Mouse (Mus musculus): ENCODE results near the gene Gm11232. TPM values are rescaled to one million over a fixed set of nuclear protein-coding genes. Genes with fewer than 3 reads are reported as not detected.

Gm11232 gene
- polyA plus RNA-seq (2015; fragmentation: Nextera tagmentation; extraction: Ambion mirVana) = not detected in 2 replicates

DNA sequence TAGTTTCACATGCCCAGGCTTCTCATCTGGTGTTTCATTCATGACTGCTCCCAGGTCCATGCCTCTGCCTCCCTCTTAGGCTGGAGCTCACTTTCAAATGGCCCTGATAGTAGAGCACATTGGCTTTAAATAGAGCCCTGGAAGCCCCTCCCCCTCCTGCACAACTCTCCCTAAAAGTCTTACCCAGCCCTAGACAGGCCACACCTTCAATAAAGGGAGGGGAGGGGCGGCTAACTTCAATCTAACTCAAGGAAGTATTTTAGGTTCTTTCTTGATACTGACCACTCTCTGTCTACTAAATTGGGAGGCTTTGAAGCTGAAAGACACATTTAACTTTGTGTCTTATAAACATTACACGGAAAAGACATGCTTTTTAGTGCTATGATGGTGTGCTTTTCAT, at the start of gene Gm11232:
Gene Gm11232 (minus strand): TSS at position 101 of the 400 bp plus-strand sequence.
- no peaks in the 10 kb centered on the region for H3K36me3 ChIP-seq
- H3K4me1 ChIP-seq (replicated peaks) = no peaks in the 10 kb centered on the region
- 0 out of 2 replicates have a peak, but pooled peaks cover 3% of the 10 kb centered on the region for H3K27me3 ChIP-seq
- no peak within 1 kb of the TSS for H3K9ac ChIP-seq (replicated peaks)
- no peak within 1 kb of the TSS for H3K4me2 ChIP-seq (replicated peaks)
- H3K9me3 ChIP-seq = no peaks in the 10 kb centered on the region
- 86% methylated on average over 2 of the region's 2 CpGs for WGBS
- ATAC-seq = no peak
- no peak within 1 kb of the TSS for H3K27ac ChIP-seq
- H3K4me3 ChIP-seq (replicated peaks) = no peak within 1 kb of the TSS

DNA sequence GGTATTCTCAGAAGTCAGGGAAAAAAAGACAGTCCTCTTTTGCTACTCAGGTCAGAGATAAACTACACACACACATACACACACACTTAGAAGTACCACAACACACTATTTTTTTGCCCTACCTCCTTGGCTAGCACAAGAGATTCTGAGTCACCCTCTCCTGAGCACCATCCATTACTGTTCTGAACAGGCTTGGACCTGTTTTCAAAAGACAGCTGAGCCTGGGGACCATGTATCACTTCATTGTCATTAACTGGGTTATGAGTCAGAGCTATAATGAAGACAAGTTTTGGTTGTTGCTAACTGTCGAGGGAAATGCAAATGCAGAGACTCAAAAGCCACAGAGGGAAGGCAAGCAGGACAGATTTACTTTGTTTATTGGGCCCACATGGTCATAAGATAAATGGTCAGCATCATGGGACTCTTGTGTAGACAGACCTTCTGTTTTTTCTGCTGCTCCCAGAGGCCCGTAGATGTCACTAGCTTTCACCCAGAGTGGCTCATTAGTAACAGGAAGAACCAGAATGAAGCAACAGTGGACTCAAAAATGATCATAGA, 48.3 kb upstream of the Gm11232 start:
- H3K9me3 ChIP-seq = no peaks in the 10 kb centered on the region
- WGBS = 79% methylated on average over 2 of the region's 2 CpGs
- H3K36me3 ChIP-seq = no peaks in the 10 kb centered on the region
- ATAC-seq = no peak
- no peak overlapping the region for H3K4me3 ChIP-seq (replicated peaks)
- H3K4me2 ChIP-seq (replicated peaks) = no peak overlapping the region
- no peaks in the 10 kb centered on the region for H3K27me3 ChIP-seq
- peaks cover 7% of the 10 kb centered on the region for H3K4me1 ChIP-seq (replicated peaks)
- H3K27ac ChIP-seq = no peak overlapping the region
- no peak overlapping the region for H3K9ac ChIP-seq (replicated peaks)

DNA sequence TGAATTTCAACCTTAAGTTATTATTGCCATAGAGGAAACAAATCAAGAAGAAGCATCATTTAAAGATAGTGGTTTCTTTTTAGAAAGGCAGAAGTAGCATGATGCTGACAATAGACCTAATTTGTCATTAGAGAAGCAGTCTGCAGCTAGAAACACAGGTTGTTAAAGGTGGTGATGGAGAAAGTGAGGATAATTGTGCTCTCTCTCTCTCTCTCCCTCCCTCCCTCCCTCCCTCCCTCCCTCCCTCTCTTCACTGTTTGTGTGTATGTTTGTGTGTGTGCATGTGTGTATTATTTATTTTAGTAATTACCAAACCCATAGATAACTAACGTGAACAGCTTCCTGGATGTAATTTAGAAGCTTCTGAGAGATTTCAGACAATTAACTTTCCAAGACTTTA, 7.8 kb upstream of the Gm11232 start:
- Histone ChIP-seq H3K27me3 (0 out of 2 replicates have a peak, but pooled peaks cover 2% of the 10 kb centered on the region), H3K4me1 (replicated peaks) (peaks cover 6% of the 10 kb centered on the region), H3K27ac (no peak overlapping the region), H3K4me2 (replicated peaks) (no peak overlapping the region), H3K36me3 (no peaks in the 10 kb centered on the region), H3K9ac (replicated peaks) (no peak overlapping the region), H3K4me3 (replicated peaks) (no peak overlapping the region), H3K9me3 (no peaks in the 10 kb centered on the region)
- peak; percentile 21; the same call in 1 of the 2 replicates for ATAC-seq
- 59% methylated on average over 1 of the region's 1 CpGs for WGBS

DNA sequence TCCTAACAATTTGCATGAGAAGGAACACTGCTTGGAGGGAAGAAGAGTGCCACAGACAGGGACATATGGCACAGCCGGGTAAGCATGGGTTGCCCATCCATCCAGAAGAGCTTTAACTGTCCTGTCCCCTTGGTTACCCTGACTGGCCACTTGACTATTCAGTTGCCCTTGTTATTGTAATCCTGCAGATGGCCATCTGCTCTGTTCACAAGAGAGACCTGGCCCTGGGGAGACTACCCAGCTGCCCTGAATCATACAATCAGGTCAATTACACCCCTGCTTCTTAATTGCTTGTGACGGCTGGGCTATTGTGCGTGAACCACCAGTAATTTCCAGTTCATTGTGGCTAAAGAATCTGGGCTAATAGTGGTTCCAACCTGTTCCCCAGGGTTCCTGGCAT, 7.3 kb upstream of the Gm11232 start:
- Histone ChIP-seq H3K27me3 (0 out of 2 replicates have a peak, but pooled peaks cover 2% of the 10 kb centered on the region), H3K27ac (no peak overlapping the region), H3K4me1 (replicated peaks) (peaks cover 6% of the 10 kb centered on the region), H3K4me2 (replicated peaks) (no peak overlapping the region), H3K4me3 (replicated peaks) (no peak overlapping the region), H3K9ac (replicated peaks) (no peak overlapping the region), H3K9me3 (no peaks in the 10 kb centered on the region), H3K36me3 (no peaks in the 10 kb centered on the region)
- ATAC-seq = peak; percentile 99
- 11% methylated on average over 3 of the region's 3 CpGs for WGBS

DNA sequence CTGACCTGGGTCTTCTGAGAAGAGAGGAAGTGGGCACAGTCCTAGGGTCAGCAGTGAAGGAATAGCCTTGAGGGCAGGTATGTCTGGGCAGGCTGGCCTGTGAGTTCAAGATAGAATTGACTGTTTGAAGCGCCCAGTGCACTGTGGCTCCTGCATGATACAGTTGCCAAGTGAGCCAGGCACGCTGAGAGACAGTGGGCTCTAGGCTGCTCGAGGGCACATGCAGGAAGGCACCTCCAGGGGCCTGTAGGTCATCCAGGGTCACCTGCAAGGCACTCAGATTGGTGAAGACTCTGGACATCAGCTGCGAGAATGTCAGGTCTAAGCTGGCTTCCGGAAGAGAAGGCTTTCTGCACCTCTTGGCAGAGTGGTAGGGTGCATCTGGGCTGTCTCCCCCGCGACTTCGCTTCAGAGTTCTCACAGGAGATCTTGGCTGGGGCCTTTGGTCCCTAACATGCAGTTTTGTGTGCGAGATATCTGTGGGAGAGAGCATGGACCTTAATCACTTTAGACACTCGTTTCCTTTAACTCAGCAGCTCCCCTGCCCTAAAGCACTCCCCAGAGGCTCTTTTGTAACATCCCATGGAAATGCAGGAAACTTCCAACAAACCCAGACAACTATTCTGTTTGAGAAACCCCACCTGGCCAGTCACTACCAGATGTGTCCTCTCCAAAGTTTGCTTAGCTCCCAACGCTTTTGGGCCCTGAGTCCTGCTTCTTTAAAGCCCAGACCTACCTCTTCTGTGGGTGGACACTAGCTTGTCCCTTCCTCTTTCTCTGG, 1.1 kb downstream of the Gm11232 start:
- no peaks in the 10 kb centered on the region for H3K36me3 ChIP-seq
- 88% methylated on average over 11 of the region's 11 CpGs for WGBS

DNA sequence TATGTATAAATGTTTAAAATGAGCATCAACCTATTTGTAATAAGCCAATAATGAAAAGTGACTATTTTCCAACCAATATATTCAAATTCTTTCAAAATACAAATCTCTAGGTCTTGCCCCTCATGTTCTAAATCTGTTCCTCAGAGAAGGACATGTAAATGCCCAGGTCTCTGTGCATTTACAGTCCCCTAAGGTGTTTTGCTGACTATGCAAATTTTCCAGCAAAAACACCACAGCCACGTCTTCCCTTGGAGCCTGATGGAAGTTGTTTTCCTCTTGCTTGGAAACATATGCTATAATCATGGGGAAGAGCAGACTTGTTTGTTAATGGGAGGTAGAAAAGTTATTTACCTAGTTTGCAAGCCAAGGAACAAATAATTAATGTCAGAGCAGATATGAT, 12.0 kb downstream of the Gm11232 start:
- Histone ChIP-seq H3K27ac (no peak overlapping the region), H3K9ac (replicated peaks) (no peak overlapping the region), H3K4me2 (replicated peaks) (no peak overlapping the region), H3K9me3 (no peaks in the 10 kb centered on the region), H3K4me3 (replicated peaks) (no peak overlapping the region), H3K27me3 (no peaks in the 10 kb centered on the region), H3K4me1 (replicated peaks) (no peaks in the 10 kb centered on the region), H3K36me3 (no peaks in the 10 kb centered on the region)
- WGBS = 67% methylated on average over 1 of the region's 1 CpGs
- no peak for ATAC-seq

More for the DNA sequence above, 1.1 kb downstream of the Gm11232 start:
- Histone ChIP-seq H3K27me3 (0 out of 2 replicates have a peak, but pooled peaks cover 3% of the 10 kb centered on the region), H3K27ac (no peak overlapping the region), H3K4me3 (replicated peaks) (no peak overlapping the region), H3K4me2 (replicated peaks) (no peak overlapping the region), H3K9me3 (no peaks in the 10 kb centered on the region), H3K9ac (replicated peaks) (no peak overlapping the region), H3K4me1 (replicated peaks) (no peaks in the 10 kb centered on the region)
- ATAC-seq = no peak

DNA sequence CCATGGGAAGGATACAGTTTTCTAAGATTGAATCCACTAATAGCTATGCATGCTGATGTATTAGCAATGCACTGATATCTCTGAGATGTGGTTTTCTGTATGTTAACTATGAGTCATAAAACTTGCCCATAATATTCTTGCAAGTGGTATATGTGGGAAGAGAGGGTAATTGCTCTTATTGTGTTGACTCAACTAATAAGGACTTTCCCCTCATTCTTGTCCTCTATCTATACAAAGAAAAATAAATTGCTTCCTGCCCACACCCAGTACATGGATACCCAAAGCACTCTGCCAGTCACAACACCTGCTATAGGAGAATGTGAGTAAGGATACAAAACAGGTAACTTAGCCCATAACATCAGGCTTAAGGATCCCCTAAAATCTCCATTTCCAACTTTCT, 21.2 kb downstream of the Gm11232 start:
- no peak for ATAC-seq
- Histone ChIP-seq H3K4me3 (replicated peaks) (no peak overlapping the region), H3K4me1 (replicated peaks) (no peaks in the 10 kb centered on the region)

DNA sequence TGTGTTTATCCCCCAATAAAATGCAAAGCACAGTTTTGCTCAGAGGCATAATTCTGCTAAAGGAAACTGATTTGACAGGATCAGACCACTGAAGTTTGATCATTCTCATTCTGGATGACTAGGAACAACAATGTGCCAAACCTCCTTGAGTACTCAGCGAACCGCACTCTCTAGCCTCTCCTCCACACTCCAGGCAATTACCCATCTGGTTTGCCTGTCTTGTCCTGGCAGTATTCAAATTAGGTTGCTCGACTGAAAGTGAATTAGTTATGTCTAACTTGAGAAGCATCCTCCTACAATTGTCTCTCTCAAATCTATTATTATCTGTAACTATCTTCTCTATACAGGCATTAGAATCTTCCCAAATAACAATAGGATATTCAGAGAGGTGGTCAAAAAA, 22.5 kb downstream of the Gm11232 start:
- WGBS = 68% methylated on average over 3 of the region's 3 CpGs
- Histone ChIP-seq H3K4me1 (replicated peaks) (no peaks in the 10 kb centered on the region), H3K4me3 (replicated peaks) (no peak overlapping the region), H3K36me3 (no peaks in the 10 kb centered on the region), H3K4me2 (replicated peaks) (no peak overlapping the region), H3K27me3 (no peaks in the 10 kb centered on the region), H3K27ac (no peak overlapping the region), H3K9ac (replicated peaks) (no peak overlapping the region), H3K9me3 (no peaks in the 10 kb centered on the region)
- no peak for ATAC-seq

More for the DNA sequence above, 21.2 kb downstream of the Gm11232 start:
- Histone ChIP-seq H3K9ac (replicated peaks) (no peak overlapping the region), H3K27me3 (no peaks in the 10 kb centered on the region), H3K9me3 (no peaks in the 10 kb centered on the region), H3K27ac (no peak overlapping the region), H3K36me3 (no peaks in the 10 kb centered on the region), H3K4me2 (replicated peaks) (no peak overlapping the region)

DNA sequence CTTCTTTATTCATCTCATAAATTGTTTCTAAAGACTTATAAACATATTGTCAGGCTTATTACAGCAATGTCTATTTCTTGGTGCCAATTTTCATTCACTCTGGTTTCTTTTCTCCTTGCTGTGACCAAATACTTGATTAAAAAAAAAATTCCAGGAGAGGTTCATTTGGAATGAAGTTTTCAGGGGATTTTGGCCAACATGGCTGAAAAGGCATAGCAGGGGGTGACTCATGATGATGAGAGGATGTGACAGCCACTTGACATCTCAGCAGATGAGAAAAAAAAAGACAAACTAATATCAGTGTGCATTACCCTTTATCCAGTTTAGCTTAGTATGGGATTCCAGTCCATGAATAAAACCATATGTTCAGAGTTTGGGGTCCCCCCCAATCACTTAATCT, 28.4 kb downstream of the Gm11232 start:
- Histone ChIP-seq H3K9me3 (no peaks in the 10 kb centered on the region), H3K4me2 (replicated peaks) (no peak overlapping the region), H3K4me3 (replicated peaks) (no peak overlapping the region), H3K27ac (no peak overlapping the region), H3K9ac (replicated peaks) (no peak overlapping the region), H3K4me1 (replicated peaks) (no peaks in the 10 kb centered on the region), H3K27me3 (no peaks in the 10 kb centered on the region), H3K36me3 (no peaks in the 10 kb centered on the region)
- ATAC-seq = no peak

DNA sequence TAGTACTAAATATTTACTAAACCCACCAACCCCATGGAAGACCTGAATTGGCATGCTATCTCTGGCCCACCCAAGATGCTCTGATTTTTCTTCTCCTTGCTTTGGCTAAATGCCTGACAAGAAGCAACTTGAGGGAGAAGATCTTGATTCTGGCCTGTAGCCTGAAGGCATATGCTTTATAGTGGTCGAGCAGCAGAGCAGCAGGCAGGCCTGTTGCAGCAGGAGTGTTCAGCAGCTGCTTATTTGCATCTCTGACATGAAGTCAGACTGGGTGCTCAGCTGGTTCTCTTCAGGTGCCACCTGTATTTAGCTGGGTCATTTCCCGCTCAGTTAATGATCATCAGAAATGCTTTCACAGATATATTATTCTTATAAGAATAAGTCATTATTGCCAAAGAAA, 30.2 kb downstream of the Gm11232 start:
- no peak overlapping the region for H3K9ac ChIP-seq (replicated peaks)
- ATAC-seq = no peak
- H3K27ac ChIP-seq = no peak overlapping the region
- no peaks in the 10 kb centered on the region for H3K4me1 ChIP-seq (replicated peaks)
- no peak overlapping the region for H3K4me3 ChIP-seq (replicated peaks)
- WGBS = 47% methylated on average over 2 of the region's 2 CpGs
- no peaks in the 10 kb centered on the region for H3K27me3 ChIP-seq
- H3K9me3 ChIP-seq = no peaks in the 10 kb centered on the region
- no peaks in the 10 kb centered on the region for H3K36me3 ChIP-seq
- no peak overlapping the region for H3K4me2 ChIP-seq (replicated peaks)

DNA sequence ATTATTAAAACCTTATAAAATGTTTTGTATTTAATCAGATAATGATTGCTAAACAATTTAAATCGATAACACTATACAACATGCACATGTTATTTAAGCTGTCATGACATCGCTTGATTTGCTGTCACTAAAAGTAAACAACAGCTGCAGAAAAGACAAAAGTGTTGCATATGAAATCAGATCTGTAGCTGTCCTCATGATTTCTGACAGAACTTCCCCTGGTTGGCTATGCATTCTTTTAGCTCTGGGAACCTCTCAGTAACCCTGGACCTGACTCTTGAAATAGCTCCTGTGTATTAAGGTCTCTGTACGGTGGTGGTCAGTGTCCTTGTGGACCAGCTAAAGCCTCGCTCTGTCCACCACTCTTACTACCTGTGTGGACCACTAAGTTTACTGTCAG, 30.7 kb downstream of the Gm11232 start:
- Histone ChIP-seq H3K27me3 (no peaks in the 10 kb centered on the region), H3K9ac (replicated peaks) (no peak overlapping the region), H3K9me3 (no peaks in the 10 kb centered on the region), H3K4me3 (replicated peaks) (no peak overlapping the region), H3K4me1 (replicated peaks) (no peaks in the 10 kb centered on the region), H3K4me2 (replicated peaks) (no peak overlapping the region), H3K36me3 (no peaks in the 10 kb centered on the region), H3K27ac (no peak overlapping the region)
- 92% methylated on average over 4 of the region's 4 CpGs for WGBS
- no peak for ATAC-seq

DNA sequence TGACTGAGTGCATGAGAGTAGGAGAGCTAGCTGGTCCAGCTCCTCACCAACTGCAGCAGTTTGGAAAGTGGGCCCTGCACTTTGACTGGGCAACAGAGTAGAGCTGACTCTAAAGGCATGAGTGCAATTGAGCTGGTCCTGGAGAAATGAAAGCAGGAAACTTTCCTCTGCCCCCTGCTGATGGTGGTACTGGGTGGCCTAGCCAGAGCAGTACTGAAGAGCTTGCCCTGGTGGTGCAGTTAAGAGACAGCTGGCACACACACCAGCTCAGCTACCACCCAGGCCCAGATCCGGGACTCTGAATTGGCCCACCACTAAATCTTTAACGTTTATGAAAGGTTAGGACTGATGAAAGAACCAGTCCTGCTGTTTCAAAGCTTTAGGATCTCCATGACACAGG, 31.9 kb downstream of the Gm11232 start:
- H3K27ac ChIP-seq = no peak overlapping the region
- WGBS = 78% methylated on average over 2 of the region's 2 CpGs
- no peaks in the 10 kb centered on the region for H3K27me3 ChIP-seq
- H3K4me1 ChIP-seq (replicated peaks) = no peaks in the 10 kb centered on the region
- no peak overlapping the region for H3K4me3 ChIP-seq (replicated peaks)
- H3K9ac ChIP-seq (replicated peaks) = no peak overlapping the region
- no peaks in the 10 kb centered on the region for H3K9me3 ChIP-seq
- no peaks in the 10 kb centered on the region for H3K36me3 ChIP-seq
- no peak overlapping the region for H3K4me2 ChIP-seq (replicated peaks)
- ATAC-seq = no peak

All from midbrain, embryonic 13.5 days (tissue).